Mouse (Mus musculus) liver, postnatal 0 days (tissue): Measurements from ENCODE around the gene Pibf1. TPM values are rescaled to one million over a fixed set of nuclear protein-coding genes. Genes with fewer than 3 reads are reported as not detected.
A peak's percentile ranks its signal among the peaks of the same experiment; 100 is the strongest.

Experiments
- ATAC-seq: fragments of 200-750 bp; cut with Nextera tagmentation; 2 replicates; pipeline ENCODE4 v1.8.0; 2017; ENCODE audit warnings: mild to moderate bottlenecking, moderate library complexity
- DNase-seq: peaks from one replicate; pipeline ENCODE4 v3.0.0-alpha.2; 2016
- H3K27ac ChIP-seq: fragments of 300-500 bp; sonication (generic); 2 replicates; pipeline ENCODE4 v1.5.1; 2014; ENCODE audit warnings: antibody characterized with exemption, moderate library complexity, mild to moderate bottlenecking, low read depth
- H3K27me3 ChIP-seq: fragments of 300-500 bp; sonication (generic); 2 replicates; pipeline ENCODE4 v1.6.1; 2014; ENCODE audit warnings: low read length, control low read depth, mixed read lengths; ENCODE audit not compliant: insufficient read depth
- H3K36me3 ChIP-seq: fragments of 300-500 bp; sonication (generic); replicated peaks from 2 replicates; pipeline ENCODE4 v1.6.1; 2014; ENCODE audit warnings: mild to moderate bottlenecking, control low read depth, low read length, moderate library complexity, mixed read lengths; ENCODE audit not compliant: insufficient read depth
- H3K4me1 ChIP-seq: fragments of 300-500 bp; sonication (generic); 2 replicates; pipeline ENCODE4 v1.6.1; 2014; ENCODE audit warnings: antibody characterized with exemption, mild to moderate bottlenecking, control low read depth; ENCODE audit not compliant: insufficient read depth
- H3K4me2 ChIP-seq: fragments of 300-500 bp; sonication (generic); 2 replicates; pipeline ENCODE4 v1.6.1; 2014; ENCODE audit warnings: low read depth, mild to moderate bottlenecking, low read length, moderate library complexity, mixed read lengths
- H3K4me3 ChIP-seq: fragments of 300-500 bp; sonication (generic); 2 replicates; pipeline ENCODE4 v1.5.1; 2014; ENCODE audit warnings: low read depth, low read length
- H3K9ac ChIP-seq: fragments of 300-500 bp; sonication (generic); replicated peaks from 2 replicates; pipeline ENCODE4 v1.6.1; 2014; ENCODE audit warnings: mild to moderate bottlenecking, moderate library complexity
- H3K9me3 ChIP-seq: fragments of 300-500 bp; sonication (generic); 2 replicates; pipeline ENCODE4 v1.6.1; 2016; ENCODE audit warnings: mild to moderate bottlenecking, control low read depth, low read length, mixed read lengths
- CTCF ChIP-seq: sonication (generic); IDR thresholded peaks from 2 replicates; pipeline ENCODE4 v1.5.1; 2016; ENCODE audit warnings: antibody characterized with exemption, low read depth
- EP300 ChIP-seq: IDR thresholded peaks from 2 replicates; pipeline ENCODE4 v1.6.1; 2016; ENCODE audit warnings: antibody characterized with exemption, low read depth, mild to moderate bottlenecking
- WGBS: fragments of 180-500 bp; shearing (Covaris S2); extraction: QIAGEN DNeasy Blood & Tissue Kit; methylation state at CpG from one replicate; pipeline ENCODE4 v1.1.7; 2014; ENCODE audit not compliant: insufficient replicate concordance; 5-methylcytosine and 5-hydroxymethylcytosine counted together
- polyA plus RNA-seq: library from polyadenylated mRNA; unstranded; fragments of >200 nt; fragmentation: Nextera tagmentation; extraction: Ambion mirVana; gene quantifications from 2 replicates; pipeline ENCODE4 v1.2.1, GENCODE M21; 2015

Gene Pibf1
- polyA plus RNA-seq, 1 experiment from 2014 or later: 4.9 TPM

DNA sequence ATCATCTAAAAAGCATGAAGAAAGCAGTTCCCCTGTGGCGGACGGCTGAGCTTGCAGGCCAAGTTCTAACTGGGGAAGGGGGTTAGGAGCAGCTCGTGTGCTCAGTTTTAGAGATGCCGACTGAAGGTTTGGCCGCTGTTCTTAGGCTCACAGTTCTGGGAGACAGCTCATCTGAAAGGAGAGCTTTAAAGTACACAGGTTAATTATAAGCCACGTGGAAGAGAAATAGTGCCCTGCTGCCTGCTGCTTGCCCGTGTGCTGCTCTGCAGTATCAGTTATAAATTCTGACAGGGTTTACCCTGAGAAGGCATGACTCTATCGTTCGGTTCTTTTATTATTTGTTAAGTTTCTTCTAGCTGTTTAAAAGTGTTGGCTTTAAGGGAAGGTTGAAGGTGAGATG, 36.5 kb downstream of the Pibf1 start:
- ATAC-seq: no peak

DNA sequence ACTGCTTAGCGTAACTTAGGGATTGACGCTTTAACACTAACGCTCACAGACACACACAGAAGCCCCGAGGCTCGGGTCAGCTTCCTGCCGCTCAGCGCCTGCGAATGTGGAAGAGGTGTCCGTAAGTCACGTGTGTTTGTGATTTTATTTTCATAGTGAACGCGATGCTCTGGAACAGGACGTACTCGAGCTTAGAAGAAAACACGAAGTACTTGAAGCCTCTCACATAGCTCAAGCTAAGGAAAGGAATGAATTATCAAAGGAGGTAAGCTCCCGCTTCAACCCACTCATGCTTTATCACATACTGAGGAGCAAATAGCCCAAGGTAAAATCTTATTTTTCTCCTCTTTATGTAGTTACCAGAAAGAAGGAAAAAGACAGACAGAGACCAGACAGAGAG, 37.1 kb downstream of the Pibf1 start:
- DNase-seq (no peak), ATAC-seq (no peak)
- Histone ChIP-seq H3K27ac (no peak overlapping the region), H3K9ac (no peak overlapping the region), H3K9me3 (no peaks in the 10 kb centered on the region), H3K27me3 (no peaks in the 10 kb centered on the region), H3K36me3 (peaks cover 21% of the 10 kb centered on the region), H3K4me3 (no peak overlapping the region), H3K4me1 (no peaks in the 10 kb centered on the region), H3K4me2 (no peak overlapping the region)
- TF ChIP-seq CTCF (no peak), EP300 (no peak)
- WGBS: 92% methylated on average over 16 of the region's 16 CpGs

More for the DNA sequence above, 36.5 kb downstream of the Pibf1 start:
- DNase-seq: no peak
- H3K4me3 ChIP-seq: no peak overlapping the region
- TF ChIP-seq EP300 (no peak), CTCF (no peak)
- H3K9me3 ChIP-seq: no peaks in the 10 kb centered on the region
- H3K27ac ChIP-seq: no peak overlapping the region
- H3K4me2 ChIP-seq: no peak overlapping the region
- no peaks in the 10 kb centered on the region for H3K4me1 ChIP-seq
- no peaks in the 10 kb centered on the region for H3K27me3 ChIP-seq
- no peak overlapping the region for H3K9ac ChIP-seq
- WGBS: 85% methylated on average over 9 of the region's 9 CpGs
- peaks cover 19% of the 10 kb centered on the region for H3K36me3 ChIP-seq

DNA sequence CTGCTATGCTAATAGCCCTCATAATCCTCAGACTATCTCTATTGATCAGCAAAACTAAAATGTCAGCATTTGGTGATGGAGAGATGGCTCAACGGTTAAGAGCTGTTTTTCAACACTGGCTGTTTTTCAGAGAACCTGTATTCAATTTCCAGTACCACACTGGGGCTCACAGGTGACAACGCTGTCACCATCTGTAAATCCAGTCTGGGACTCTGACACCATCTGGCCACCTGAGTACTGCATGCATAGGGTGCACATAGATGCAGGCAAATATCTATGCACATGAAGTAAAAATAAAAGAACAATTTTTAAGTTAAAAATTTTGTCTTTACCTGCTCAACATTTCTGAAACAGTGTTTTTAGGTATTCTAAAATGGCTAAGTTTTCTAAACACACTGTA, 40.8 kb downstream of the Pibf1 start:
- no peak overlapping the region for H3K9ac ChIP-seq
- no peaks in the 10 kb centered on the region for H3K9me3 ChIP-seq
- no peak for ATAC-seq
- no peaks in the 10 kb centered on the region for H3K4me1 ChIP-seq
- H3K36me3 ChIP-seq: peaks cover 14% of the 10 kb centered on the region
- no peak for DNase-seq
- no peak overlapping the region for H3K4me2 ChIP-seq
- no peak for TF ChIP-seq EP300
- TF ChIP-seq CTCF: no peak
- no peak overlapping the region for H3K4me3 ChIP-seq
- 86% methylated on average over 2 of the region's 2 CpGs for WGBS
- H3K27me3 ChIP-seq: no peaks in the 10 kb centered on the region
- H3K27ac ChIP-seq: no peak overlapping the region

DNA sequence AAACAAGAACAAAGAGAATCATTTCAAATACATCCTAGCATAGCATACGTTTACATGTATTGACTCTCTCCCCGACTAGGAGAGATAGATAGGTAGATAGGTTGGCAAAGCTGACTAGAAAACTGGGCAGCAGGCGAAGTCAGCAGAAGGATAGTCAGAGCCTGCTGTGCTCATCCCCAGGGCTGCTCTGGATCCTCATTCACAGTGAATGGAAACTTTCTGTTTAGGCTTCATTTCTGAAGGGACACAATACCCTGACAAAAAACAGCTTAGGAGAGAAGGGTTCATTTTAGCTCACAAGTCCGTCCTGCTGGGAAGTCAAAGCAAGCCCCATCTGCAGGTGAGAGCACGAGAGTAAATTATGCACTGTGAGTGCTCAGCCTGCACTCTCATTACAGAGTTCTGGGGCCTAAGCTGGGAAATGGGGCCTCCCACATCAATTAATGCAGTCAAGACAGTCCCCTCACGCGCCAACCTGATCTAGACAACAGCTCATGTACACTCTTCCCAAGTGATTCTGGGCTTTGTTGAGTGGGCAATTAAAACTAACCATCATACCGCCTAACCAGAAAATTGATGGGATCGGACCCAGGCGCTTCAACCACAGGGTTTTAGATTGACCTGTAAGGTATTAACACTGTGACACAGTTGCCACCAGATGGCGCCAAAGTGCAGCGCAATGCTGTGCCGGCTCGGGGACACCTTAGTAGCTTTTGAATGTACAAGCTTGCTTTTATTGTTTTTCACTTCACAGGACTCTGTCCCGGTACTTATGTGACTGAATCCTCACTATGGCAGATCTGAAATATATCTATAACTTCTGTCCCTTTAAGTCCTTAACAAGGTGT, 42.8 kb downstream of the Pibf1 start:
- TF ChIP-seq EP300 (no peak), CTCF (peak; percentile 96)
- peak; percentile 72 for ATAC-seq
- no peaks in the 10 kb centered on the region for H3K4me1 ChIP-seq
- no peaks in the 10 kb centered on the region for H3K27me3 ChIP-seq
- H3K4me3 ChIP-seq: no peak overlapping the region
- no peak overlapping the region for H3K27ac ChIP-seq
- 36% methylated on average over 15 of the region's 15 CpGs for WGBS
- H3K4me2 ChIP-seq: no peak overlapping the region
- H3K9me3 ChIP-seq: no peaks in the 10 kb centered on the region
- H3K9ac ChIP-seq: no peak overlapping the region
- H3K36me3 ChIP-seq: peaks cover 3% of the 10 kb centered on the region
- peak; percentile 89 for DNase-seq

DNA sequence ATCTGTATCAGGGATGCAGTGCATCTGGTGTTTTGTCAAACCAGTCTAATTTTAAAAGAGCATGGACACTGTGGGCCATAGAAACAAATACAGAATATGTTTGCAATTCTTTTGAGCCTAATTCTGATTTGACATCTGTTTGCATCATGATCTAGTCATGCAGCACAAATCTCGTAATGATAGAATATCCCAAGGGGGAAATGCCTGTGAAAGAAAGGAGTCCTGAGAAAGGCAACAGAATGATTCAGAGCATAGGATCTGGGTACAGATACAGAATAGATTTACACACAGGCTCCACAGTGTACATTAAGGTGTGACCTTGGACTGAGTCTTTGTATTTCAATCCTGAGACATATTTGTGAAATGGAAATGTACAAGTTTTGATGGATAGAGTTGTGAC, 47.6 kb downstream of the Pibf1 start:
- no peak for TF ChIP-seq EP300
- TF ChIP-seq CTCF: no peak

DNA sequence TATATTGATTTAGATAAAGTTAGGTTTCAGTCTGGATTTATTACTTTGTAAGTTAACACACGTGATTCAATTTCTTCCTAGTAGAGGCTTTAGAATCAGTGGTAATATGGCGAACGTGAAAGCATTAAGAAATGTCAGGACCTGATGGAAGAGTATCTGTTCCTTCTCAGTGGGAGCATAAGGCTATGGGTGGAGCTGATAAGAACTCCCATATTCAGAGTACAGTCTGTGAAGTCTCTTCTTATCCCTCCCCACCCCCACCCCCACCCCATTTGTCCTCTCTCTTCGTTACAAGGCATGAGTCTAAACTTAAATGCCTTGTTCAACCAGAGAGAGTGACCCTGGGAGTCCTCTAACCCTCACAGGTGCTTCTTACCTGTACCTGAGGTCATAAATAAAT, 53.5 kb downstream of the Pibf1 start:
- Histone ChIP-seq H3K9ac (no peak overlapping the region), H3K36me3 (peaks cover 17% of the 10 kb centered on the region), H3K4me3 (no peak overlapping the region), H3K4me2 (no peak overlapping the region), H3K4me1 (no peaks in the 10 kb centered on the region), H3K27ac (no peak overlapping the region), H3K27me3 (no peaks in the 10 kb centered on the region), H3K9me3 (no peaks in the 10 kb centered on the region)
- no peak for TF ChIP-seq CTCF
- no peak for TF ChIP-seq EP300
- ATAC-seq: no peak
- 68% methylated on average over 4 of the region's 4 CpGs for WGBS
- DNase-seq: no peak

More for the DNA sequence above, 47.6 kb downstream of the Pibf1 start:
- no peak for ATAC-seq
- no peak for DNase-seq
- Histone ChIP-seq H3K4me2 (no peak overlapping the region), H3K4me3 (no peak overlapping the region), H3K9me3 (no peaks in the 10 kb centered on the region), H3K4me1 (no peaks in the 10 kb centered on the region), H3K27ac (no peak overlapping the region), H3K27me3 (no peaks in the 10 kb centered on the region), H3K36me3 (peaks cover 14% of the 10 kb centered on the region; the same call in 1 of the 2 replicates), H3K9ac (no peak overlapping the region)
- 79% methylated on average over 1 of the region's 1 CpGs for WGBS
